Mouse (Mus musculus) forebrain, embryonic 15.5 days (tissue): ENCODE measurements around the gene Defb36. TPM values are rescaled to one million over a fixed set of nuclear protein-coding genes. Genes with fewer than 3 reads are reported as not detected.

Source experiments
- ATAC-seq: fragments of 200-750 bp; cut with Nextera tagmentation; replicated peaks from 2 replicates; pipeline ENCODE4 v1.8.0; 2017; ENCODE audit warnings: mild to moderate bottlenecking, moderate TSS enrichment, moderate library complexity
- H3K27ac ChIP-seq: fragments of 300-500 bp; sonication (generic); replicated peaks from 2 replicates; pipeline ENCODE4 v1.5.1; 2015; ENCODE audit warnings: mild to moderate bottlenecking, inconsistent platforms
- H3K27me3 ChIP-seq: fragments of 300-500 bp; sonication (generic); 2 replicates; pipeline ENCODE4 v1.6.1; 2015; ENCODE audit warnings: inconsistent platforms
- H3K36me3 ChIP-seq: fragments of 300-500 bp; sonication (generic); 2 replicates; pipeline ENCODE4 v1.6.1; 2015; ENCODE audit warnings: mild to moderate bottlenecking, inconsistent platforms
- H3K4me1 ChIP-seq: fragments of 300-500 bp; sonication (generic); 2 replicates; pipeline ENCODE4 v1.6.1; 2015; ENCODE audit warnings: inconsistent platforms
- H3K4me2 ChIP-seq: fragments of 300-500 bp; sonication (generic); replicated peaks from 2 replicates; pipeline ENCODE4 v1.6.1; 2015; ENCODE audit warnings: mild to moderate bottlenecking, inconsistent platforms
- H3K4me3 ChIP-seq: fragments of 300-500 bp; sonication (generic); 2 replicates; pipeline ENCODE4 v1.5.1; 2015; ENCODE audit warnings: mild to moderate bottlenecking, inconsistent platforms
- H3K9ac ChIP-seq: fragments of 300-500 bp; sonication (generic); replicated peaks from 2 replicates; pipeline ENCODE4 v1.6.1; 2015; ENCODE audit warnings: mild to moderate bottlenecking, inconsistent platforms
- H3K9me3 ChIP-seq: fragments of 300-500 bp; sonication (generic); 2 replicates; pipeline ENCODE4 v1.6.1; 2016; ENCODE audit warnings: inconsistent platforms
- WGBS: fragments of 180-500 bp; shearing (Covaris S2); methylation state at CpG from one replicate; pipeline ENCODE4 v1.1.7; 2015; ENCODE audit warnings: mixed read lengths; 5-methylcytosine and 5-hydroxymethylcytosine counted together
- polyA plus RNA-seq: library from polyadenylated mRNA; unstranded; fragments of >200 nt; fragmentation: Nextera tagmentation; extraction: Ambion mirVana; gene quantifications from 2 replicates; pipeline ENCODE4 v1.2.1, GENCODE M21; 2015

Defb36 gene
- polyA plus RNA-seq, 1 experiment from 2014 or later, result not detected

DNA sequence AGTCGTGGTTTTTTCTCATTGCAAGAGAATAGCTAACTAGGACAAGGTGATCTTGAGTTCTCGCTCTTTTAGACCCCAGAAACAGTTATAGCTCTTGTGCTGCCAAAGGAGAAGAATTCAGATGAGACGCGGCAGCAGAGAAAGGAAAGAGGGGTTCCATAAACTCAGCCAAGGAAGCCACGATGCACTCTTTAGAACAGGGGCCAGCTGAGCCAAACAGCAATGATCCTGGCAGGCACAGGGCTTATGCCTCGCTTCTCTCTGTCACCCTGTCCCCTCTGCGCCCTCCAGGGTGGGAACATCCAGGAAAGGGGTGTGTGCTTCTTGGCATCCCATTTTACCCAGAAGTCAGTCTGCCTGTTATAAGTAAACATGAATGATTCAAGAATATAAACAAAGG lies 4.8 kb upstream of the Defb36 start, which contains the start of gene Defb45:
Gene Defb45 (minus strand): TSS at position 101 of the 400 bp plus-strand sequence.
- Histone ChIP-seq H3K4me1 (no peaks in the 10 kb centered on the region), H3K36me3 (no peaks in the 10 kb centered on the region), H3K4me2 (no peak within 1 kb of the TSS), H3K9ac (no peak within 1 kb of the TSS), H3K27ac (no peak within 1 kb of the TSS), H3K27me3 (no peaks in the 10 kb centered on the region), H3K9me3 (no peaks in the 10 kb centered on the region), H3K4me3 (no peak within 1 kb of the TSS)
- WGBS, result 66% methylated on average over 7 of the region's 7 CpGs
- ATAC-seq, result no peak

DNA sequence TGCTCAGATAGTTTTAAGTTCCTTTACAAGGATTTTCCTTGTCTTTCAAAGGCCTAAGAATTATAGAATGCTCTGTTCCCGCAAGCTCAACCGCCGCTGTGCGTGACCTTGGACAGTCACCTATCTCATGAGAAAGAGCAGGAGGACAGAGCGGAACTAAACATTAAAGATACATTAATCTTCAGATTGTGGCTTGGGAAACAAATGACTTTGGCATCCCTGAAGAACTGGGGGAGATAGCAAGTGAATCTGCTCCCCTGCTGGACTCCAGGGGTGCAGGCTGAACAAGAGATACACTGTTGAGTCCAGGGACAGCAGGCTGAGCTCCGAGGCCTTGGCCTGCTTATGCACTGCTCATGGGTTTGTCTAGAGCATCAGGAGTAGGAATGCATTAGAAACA lies 4.1 kb upstream of the Defb36 start:
- no peak for ATAC-seq
- Histone ChIP-seq H3K4me2 (no peak overlapping the region), H3K36me3 (no peaks in the 10 kb centered on the region), H3K9me3 (no peaks in the 10 kb centered on the region), H3K9ac (no peak overlapping the region), H3K4me3 (no peak overlapping the region), H3K27ac (no peak overlapping the region), H3K27me3 (no peaks in the 10 kb centered on the region), H3K4me1 (no peaks in the 10 kb centered on the region)
- 92% methylated on average over 6 of the region's 6 CpGs for WGBS

GRCm38 (mm10) chr2:152601275-152601960 lies 2.7 kb upstream of the Defb36 start:
- no peak overlapping the region for H3K9ac ChIP-seq
- 71% methylated on average over 4 of the region's 4 CpGs for WGBS

DNA sequence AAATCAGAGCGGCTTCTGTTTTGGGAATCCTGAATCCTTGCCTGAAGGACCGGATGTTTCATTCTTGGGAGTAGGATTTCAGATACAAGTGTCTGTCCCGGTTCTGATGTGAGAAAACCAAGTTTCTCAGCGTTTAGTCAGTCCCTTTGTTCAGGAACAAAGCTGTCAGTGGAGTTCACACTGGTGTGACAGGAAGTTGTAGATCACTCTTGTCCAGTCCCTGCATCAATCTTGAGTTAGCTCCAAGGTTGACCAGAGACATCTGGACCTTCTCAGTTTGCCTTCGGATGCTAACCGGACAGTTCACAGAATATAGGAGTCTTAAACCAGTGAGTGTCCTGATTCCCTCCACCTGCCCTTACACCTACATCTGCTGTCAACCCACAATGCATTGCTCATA lies 3.6 kb downstream of the Defb36 start:
- H3K4me2 ChIP-seq, result no peak overlapping the region
- ATAC-seq, result no peak
- H3K27me3 ChIP-seq, result no peaks in the 10 kb centered on the region
- H3K4me3 ChIP-seq, result no peak overlapping the region
- H3K36me3 ChIP-seq, result no peaks in the 10 kb centered on the region
- H3K4me1 ChIP-seq, result no peaks in the 10 kb centered on the region
- no peaks in the 10 kb centered on the region for H3K9me3 ChIP-seq
- no peak overlapping the region for H3K9ac ChIP-seq
- 79% methylated on average over 6 of the region's 6 CpGs for WGBS
- no peak overlapping the region for H3K27ac ChIP-seq

More at GRCm38 (mm10) chr2:152601275-152601960, 2.7 kb upstream of the Defb36 start:
- H3K4me1 ChIP-seq, result no peaks in the 10 kb centered on the region
- no peak overlapping the region for H3K4me3 ChIP-seq
- H3K27ac ChIP-seq, result no peak overlapping the region
- H3K27me3 ChIP-seq, result no peaks in the 10 kb centered on the region
- no peaks in the 10 kb centered on the region for H3K36me3 ChIP-seq
- no peak for ATAC-seq
- H3K4me2 ChIP-seq, result no peak overlapping the region
- no peaks in the 10 kb centered on the region for H3K9me3 ChIP-seq

- WGBS, result 82% methylated on average over 1 of the region's 1 CpGs
- no peak for ATAC-seq
- no peak overlapping the region for H3K4me2 ChIP-seq
Observed at GRCm38 (mm10) chr2:152608719-152609118, 4.6 kb downstream of the Defb36 start.

DNA sequence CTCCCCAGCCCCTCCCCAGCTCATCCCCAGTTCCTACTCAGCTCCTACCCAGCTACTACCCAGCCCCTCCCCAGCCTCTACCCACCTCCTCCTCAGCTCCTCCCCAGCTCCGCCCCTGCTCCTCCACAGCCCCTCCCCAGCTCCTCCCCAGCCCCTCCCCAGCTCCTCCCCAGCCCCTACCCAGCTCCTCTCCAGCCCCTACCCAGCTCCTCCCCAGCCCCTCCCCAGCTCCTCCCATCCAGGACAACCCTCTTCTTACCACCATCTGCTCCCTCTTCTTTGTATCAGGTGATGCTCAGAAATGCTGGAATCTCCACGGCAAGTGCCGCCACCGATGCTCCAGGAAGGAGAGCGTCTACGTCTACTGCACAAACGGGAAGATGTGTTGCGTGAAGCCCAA lies 8.1 kb downstream of the Defb36 start:
- no peaks in the 10 kb centered on the region for H3K4me1 ChIP-seq
- no peaks in the 10 kb centered on the region for H3K36me3 ChIP-seq
- no peak overlapping the region for H3K9ac ChIP-seq
- WGBS, result 42% methylated on average over 7 of the region's 8 CpGs
- no peaks in the 10 kb centered on the region for H3K27me3 ChIP-seq
- H3K4me2 ChIP-seq, result no peak overlapping the region
- no peak overlapping the region for H3K4me3 ChIP-seq
- no peak overlapping the region for H3K27ac ChIP-seq
- no peaks in the 10 kb centered on the region for H3K9me3 ChIP-seq
- ATAC-seq, result peak; percentile 32; the same call in 1 of the 2 replicates

More at GRCm38 (mm10) chr2:152608719-152609118, 4.6 kb downstream of the Defb36 start:
- no peak overlapping the region for H3K27ac ChIP-seq
- no peaks in the 10 kb centered on the region for H3K9me3 ChIP-seq
- no peaks in the 10 kb centered on the region for H3K4me1 ChIP-seq
- no peaks in the 10 kb centered on the region for H3K27me3 ChIP-seq
- no peaks in the 10 kb centered on the region for H3K36me3 ChIP-seq
- no peak overlapping the region for H3K9ac ChIP-seq
- H3K4me3 ChIP-seq, result no peak overlapping the region

DNA sequence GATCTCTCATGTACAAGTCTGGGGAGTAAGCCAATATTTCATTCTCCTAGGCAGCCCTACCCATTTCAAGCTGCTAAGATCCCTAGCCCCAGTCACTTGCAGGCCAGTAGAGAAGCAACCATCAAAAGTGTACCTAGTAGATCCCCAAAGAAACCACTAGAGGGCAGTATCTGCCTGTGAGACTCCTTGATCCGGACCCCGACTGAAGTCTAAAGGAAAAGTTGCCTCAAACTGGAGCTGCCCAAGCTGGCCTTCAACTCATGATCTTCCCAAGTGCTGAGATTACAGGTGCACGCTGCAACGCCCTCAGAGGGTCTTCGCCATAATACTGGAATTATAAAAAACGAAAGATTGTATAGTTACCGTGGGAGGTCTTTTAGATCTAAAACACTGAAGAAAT lies 11.4 kb downstream of the Defb36 start:
- no peaks in the 10 kb centered on the region for H3K36me3 ChIP-seq
- 0 out of 2 replicates have a peak, but pooled peaks have one; percentile 64 for ATAC-seq
- no peak overlapping the region for H3K27ac ChIP-seq
- H3K4me2 ChIP-seq, result no peak overlapping the region
- no peak overlapping the region for H3K9ac ChIP-seq
- no peaks in the 10 kb centered on the region for H3K9me3 ChIP-seq
- WGBS, result 8% methylated on average over 7 of the region's 7 CpGs
- H3K4me1 ChIP-seq, result no peaks in the 10 kb centered on the region
- H3K27me3 ChIP-seq, result no peaks in the 10 kb centered on the region
- no peak overlapping the region for H3K4me3 ChIP-seq

GRCm38 (mm10) chr2:152616470-152616869 lies 12.3 kb downstream of the Defb36 start:
- no peaks in the 10 kb centered on the region for H3K9me3 ChIP-seq
- ATAC-seq, result no peak

GRCm38 (mm10) chr2:152617374-152617773 lies 13.2 kb downstream of the Defb36 start:
- 56% methylated on average over 5 of the region's 5 CpGs for WGBS
- H3K9me3 ChIP-seq, result no peaks in the 10 kb centered on the region
- H3K27me3 ChIP-seq, result no peaks in the 10 kb centered on the region
- H3K4me3 ChIP-seq, result no peak overlapping the region
- no peak overlapping the region for H3K4me2 ChIP-seq
- no peak for ATAC-seq
- no peak overlapping the region for H3K9ac ChIP-seq
- H3K36me3 ChIP-seq, result no peaks in the 10 kb centered on the region
- H3K4me1 ChIP-seq, result no peaks in the 10 kb centered on the region
- H3K27ac ChIP-seq, result no peak overlapping the region

More at GRCm38 (mm10) chr2:152616470-152616869, 12.3 kb downstream of the Defb36 start:
- whole genome bisulfite sequencing, result 90% methylated on average over 6 of the region's 6 CpGs
- no peaks in the 10 kb centered on the region for H3K36me3 ChIP-seq
- H3K27me3 ChIP-seq, result no peaks in the 10 kb centered on the region
- H3K4me2 ChIP-seq, result no peak overlapping the region
- H3K4me3 ChIP-seq, result no peak overlapping the region
- no peak overlapping the region for H3K27ac ChIP-seq
- no peaks in the 10 kb centered on the region for H3K4me1 ChIP-seq
- no peak overlapping the region for H3K9ac ChIP-seq

GRCm38 (mm10) chr2:152620367-152621134 lies 16.4 kb downstream of the Defb36 start:
- Histone ChIP-seq H3K9me3 (no peaks in the 10 kb centered on the region), H3K27ac (no peak overlapping the region), H3K4me3 (no peak overlapping the region), H3K36me3 (no peaks in the 10 kb centered on the region), H3K27me3 (peaks cover 2% of the 10 kb centered on the region; the same call in 1 of the 2 replicates), H3K4me1 (no peaks in the 10 kb centered on the region), H3K9ac (no peak overlapping the region), H3K4me2 (no peak overlapping the region)
- no peak for ATAC-seq
- WGBS, result 81% methylated on average over 9 of the region's 9 CpGs

- Histone ChIP-seq H3K4me1 (peaks cover 8% of the 10 kb centered on the region), H3K36me3 (no peaks in the 10 kb centered on the region), H3K9ac (no peak overlapping the region), H3K27me3 (peaks cover 18% of the 10 kb centered on the region), H3K4me2 (no peak overlapping the region), H3K27ac (no peak overlapping the region), H3K9me3 (no peaks in the 10 kb centered on the region), H3K4me3 (no peak overlapping the region)
- no peak for ATAC-seq
- 91% methylated on average over 13 of the region's 13 CpGs for WGBS
Observed at GRCm38 (mm10) chr2:152622151-152622550, 18.0 kb downstream of the Defb36 start.

- H3K4me3 ChIP-seq, result no peak within 1 kb of the TSS
- ATAC-seq, result no peak
- H3K4me1 ChIP-seq, result peaks cover 12% of the 10 kb centered on the region
- no peak within 1 kb of the TSS for H3K9ac ChIP-seq
- H3K27me3 ChIP-seq, result peaks cover 26% of the 10 kb centered on the region
- no peaks in the 10 kb centered on the region for H3K36me3 ChIP-seq
- H3K4me2 ChIP-seq, result no peak within 1 kb of the TSS
- no peak within 1 kb of the TSS for H3K27ac ChIP-seq
- H3K9me3 ChIP-seq, result no peaks in the 10 kb centered on the region
- 81% methylated on average over 7 of the region's 7 CpGs for WGBS
Observed at GRCm38 (mm10) chr2:152622953-152623352, 18.8 kb downstream of the Defb36 start, which contains the start of gene Defb25. Gene Defb25 (minus strand): TSS chr2:152623053.
